Mouse (Mus musculus): ENCODE measurements around the gene Ercc6l2. TPM values are rescaled to one million over a fixed set of nuclear protein-coding genes. Genes with fewer than 3 reads are reported as not detected.
"Not testable (repeated sequence)": the region's sequence is repeated elsewhere in the genome, so short reads cannot be mapped to it uniquely, and the experiment has no call there.

Gene Ercc6l2
- total RNA-seq, 1 experiment from 2014 or later = 54.0 TPM

- ATAC-seq (replicated peaks in 1 of 2; ENCODE audit: insufficient read depth in 1 of 2, low FRiP score in 2 of 2, low TSS enrichment in 1 of 2, low read depth in 1 of 2, poor library complexity in 2 of 2, severe bottlenecking in 2 of 2) = peak; percentile 12 to 56; a peak in 1 of 4 replicates
These were observed 102.2 kb downstream of the Ercc6l2 start for GRCm38 (mm10) chr13:63917198-63917767.

DNA sequence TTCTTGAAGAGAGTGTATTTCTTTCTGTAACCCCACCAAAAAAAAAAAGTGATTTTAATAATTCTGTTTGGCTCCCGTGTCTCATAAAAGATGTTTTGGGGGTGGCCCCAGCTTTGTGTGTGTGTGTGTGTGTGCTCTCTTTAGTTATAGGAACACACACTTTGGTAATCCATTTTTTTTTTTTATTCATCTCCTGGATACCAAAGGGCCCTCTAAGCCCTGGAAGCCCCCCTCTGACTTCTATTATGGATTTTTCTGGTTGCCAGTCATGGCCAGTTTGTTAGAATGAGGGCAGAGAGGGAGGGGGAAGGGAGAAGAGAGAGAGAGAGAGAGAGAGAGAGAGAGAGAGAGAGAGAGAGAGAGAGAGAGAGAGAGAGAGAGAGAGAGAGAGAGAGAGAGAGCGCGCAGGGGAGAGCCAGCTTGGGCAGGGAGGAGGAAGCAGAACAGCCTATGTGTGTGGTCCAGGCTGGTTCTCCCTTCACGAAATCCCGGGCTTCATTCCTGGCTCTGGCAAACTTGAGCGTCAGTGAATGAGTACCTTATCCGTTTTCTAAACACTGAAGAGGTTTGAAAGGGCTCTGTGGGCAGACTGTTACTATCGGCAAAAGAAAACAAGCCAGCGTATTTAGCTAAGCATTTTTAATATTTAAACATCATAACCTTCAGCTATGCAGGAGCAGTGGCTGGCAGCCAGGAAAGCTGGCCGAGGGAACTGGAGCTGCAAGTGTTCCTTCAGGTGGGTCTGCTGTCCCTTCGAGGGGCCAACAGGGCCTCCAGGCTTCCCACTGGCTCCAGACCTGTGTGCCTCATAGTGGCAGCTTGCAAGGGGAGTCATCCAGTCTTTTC, 103.0 kb downstream of the Ercc6l2 start:
- ATAC-seq (replicated peaks in 1 of 2; ENCODE audit: insufficient read depth in 1 of 2, low FRiP score in 2 of 2, low TSS enrichment in 1 of 2, low read depth in 1 of 2, poor library complexity in 2 of 2, severe bottlenecking in 2 of 2) = no peak

DNA sequence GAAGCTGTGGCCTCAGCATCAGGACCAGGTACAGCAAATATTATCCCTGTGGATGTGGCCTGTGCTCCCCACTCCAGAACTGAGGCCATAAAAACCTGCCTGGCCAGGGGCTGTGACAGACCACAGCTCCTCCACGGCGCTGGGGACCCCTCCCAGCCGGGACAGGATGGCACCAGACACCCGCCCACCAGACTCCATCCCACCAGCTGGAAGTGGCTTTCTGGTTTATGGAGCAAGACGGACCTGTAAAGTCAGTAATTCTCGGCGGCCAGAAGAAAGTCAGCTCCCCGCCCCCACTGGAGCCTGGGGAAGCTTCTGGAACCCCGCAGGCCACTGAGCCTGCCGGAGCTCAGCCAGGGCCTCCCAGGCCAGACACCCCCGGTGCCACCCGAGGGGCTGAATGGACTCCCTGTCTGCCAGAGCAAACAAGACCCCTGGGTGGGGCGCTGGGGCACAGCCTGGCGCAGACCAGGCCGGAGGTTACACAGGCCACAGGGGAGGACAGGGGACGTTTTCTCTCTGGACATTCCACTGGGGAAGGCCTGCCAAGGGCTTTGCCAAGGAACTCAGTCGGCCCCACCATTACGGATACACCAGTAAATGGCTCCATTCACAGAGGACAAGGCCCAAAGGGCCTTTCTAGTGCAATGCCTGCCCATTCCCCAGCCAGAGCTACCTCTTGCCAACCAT, 103.8 kb downstream of the Ercc6l2 start:
- no peak for ATAC-seq (replicated peaks in 1 of 2; ENCODE audit: insufficient read depth in 1 of 2, low FRiP score in 2 of 2, low TSS enrichment in 1 of 2, low read depth in 1 of 2, poor library complexity in 2 of 2, severe bottlenecking in 2 of 2)

GRCm38 (mm10) chr13:63924036-63924435, 109.0 kb downstream of the Ercc6l2 start:
- ATAC-seq (replicated peaks in 1 of 2; ENCODE audit: insufficient read depth in 1 of 2, low FRiP score in 2 of 2, low TSS enrichment in 1 of 2, low read depth in 1 of 2, poor library complexity in 2 of 2, severe bottlenecking in 2 of 2) = not testable (repeated sequence)

DNA sequence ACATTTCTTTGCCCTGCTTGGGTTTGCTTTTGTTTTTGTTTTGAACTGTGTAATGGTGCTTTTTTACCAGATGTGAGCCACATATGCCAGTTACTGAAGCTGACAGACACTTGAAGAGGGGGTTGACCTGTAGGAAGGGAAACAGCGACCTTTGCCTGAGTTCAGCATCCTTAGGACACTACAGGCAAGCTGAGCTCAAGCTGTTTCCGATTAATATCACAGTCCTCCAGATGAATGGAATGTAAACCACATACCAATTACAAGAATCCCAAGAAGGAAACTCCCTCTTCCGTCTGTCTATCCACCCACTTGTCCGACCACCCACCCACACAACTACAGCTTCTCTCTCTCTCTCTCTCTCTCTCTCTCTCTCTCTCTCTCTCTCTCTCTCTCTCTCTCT, 112.3 kb downstream of the Ercc6l2 start:
- no peak for ATAC-seq (replicated peaks in 1 of 2; ENCODE audit: insufficient read depth in 1 of 2, low FRiP score in 2 of 2, low TSS enrichment in 1 of 2, low read depth in 1 of 2, poor library complexity in 2 of 2, severe bottlenecking in 2 of 2)

- ATAC-seq (replicated peaks in 1 of 2; ENCODE audit: insufficient read depth in 1 of 2, low FRiP score in 2 of 2, low TSS enrichment in 1 of 2, low read depth in 1 of 2, poor library complexity in 2 of 2, severe bottlenecking in 2 of 2) = no peak; a peak in 1 of 4 replicates
These were observed 114.3 kb downstream of the Ercc6l2 start for GRCm38 (mm10) chr13:63929351-63929750.

DNA sequence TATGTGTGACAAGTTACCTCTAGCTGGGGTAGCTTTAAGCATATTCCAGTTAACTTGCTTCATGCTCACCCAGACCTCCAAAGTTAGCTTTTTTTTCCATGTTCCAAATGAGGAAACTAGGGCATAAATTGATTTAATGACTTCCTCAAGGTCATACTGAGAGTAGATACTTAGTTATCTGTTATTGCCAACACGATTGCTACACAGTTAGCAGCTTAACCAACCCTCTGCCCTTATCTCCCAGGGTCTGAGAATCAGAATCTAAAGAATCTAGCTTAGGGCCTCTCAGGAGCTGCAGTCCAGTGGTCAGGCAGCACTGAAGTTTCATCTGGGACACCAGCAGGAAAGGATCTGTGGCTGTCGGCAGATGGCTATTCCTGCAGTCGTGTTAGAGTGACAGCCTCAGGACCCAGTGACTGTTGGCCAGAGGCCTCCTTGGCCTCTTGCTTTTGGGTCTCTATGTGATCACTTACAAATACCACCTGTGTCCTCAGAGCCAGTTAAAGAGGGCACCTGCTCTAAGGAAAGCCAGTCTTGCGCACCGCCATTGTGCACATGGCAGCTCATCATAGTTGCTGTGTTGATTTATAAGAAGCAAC, 115.0 kb downstream of the Ercc6l2 start:
- ATAC-seq (replicated peaks in 1 of 2; ENCODE audit: insufficient read depth in 1 of 2, low FRiP score in 2 of 2, low TSS enrichment in 1 of 2, low read depth in 1 of 2, poor library complexity in 2 of 2, severe bottlenecking in 2 of 2) = no peak

DNA sequence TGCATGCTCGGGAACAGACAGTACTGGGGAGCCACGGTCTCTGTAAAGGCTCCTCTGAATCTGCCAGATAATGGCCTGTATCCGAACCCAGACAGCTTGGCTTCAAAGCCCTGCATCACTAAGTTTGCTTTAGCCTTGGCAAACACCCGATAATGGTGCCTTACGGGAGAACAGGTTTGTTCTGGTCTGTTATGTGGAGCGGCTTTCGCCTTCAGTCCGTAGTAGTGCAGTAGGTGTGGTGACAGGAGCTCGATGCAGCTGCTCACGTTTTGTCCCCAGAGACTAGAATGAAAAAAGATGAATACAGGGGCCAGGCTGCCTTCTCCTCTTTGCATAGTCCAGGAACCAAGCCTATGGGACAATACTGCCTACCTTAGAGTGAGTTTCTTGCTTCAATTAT, 115.5 kb downstream of the Ercc6l2 start:
- no peak for ATAC-seq (replicated peaks in 1 of 2; ENCODE audit: insufficient read depth in 1 of 2, low FRiP score in 2 of 2, low TSS enrichment in 1 of 2, low read depth in 1 of 2, poor library complexity in 2 of 2, severe bottlenecking in 2 of 2)

DNA sequence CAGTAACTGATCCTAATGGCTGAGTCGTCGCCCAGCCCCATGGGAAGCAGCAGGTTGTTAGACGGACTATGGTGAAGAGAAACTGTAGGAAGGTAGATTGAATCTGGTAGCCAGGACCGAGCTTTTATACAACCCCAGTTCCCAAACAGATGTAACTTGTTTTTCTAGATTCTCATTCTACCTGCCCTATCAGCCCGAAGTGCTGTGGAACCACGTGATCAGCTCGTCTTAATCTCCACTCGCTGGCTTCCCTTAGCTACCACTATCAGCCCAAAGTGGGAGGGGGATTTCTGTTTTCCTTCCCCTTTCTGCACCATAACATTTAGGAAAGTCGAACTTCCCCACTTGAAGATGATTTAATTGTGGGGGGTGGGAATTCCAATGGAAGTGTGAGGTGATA, 121.3 kb downstream of the Ercc6l2 start:
- no peak for ATAC-seq (replicated peaks in 1 of 2; ENCODE audit: insufficient read depth in 1 of 2, low FRiP score in 2 of 2, low TSS enrichment in 1 of 2, low read depth in 1 of 2, poor library complexity in 2 of 2, severe bottlenecking in 2 of 2)

- ATAC-seq (replicated peaks in 1 of 2; ENCODE audit: insufficient read depth in 1 of 2, low FRiP score in 2 of 2, low TSS enrichment in 1 of 2, low read depth in 1 of 2, poor library complexity in 2 of 2, severe bottlenecking in 2 of 2) = no peak
These were observed 125.2 kb downstream of the Ercc6l2 start for GRCm38 (mm10) chr13:63940257-63940656.

DNA sequence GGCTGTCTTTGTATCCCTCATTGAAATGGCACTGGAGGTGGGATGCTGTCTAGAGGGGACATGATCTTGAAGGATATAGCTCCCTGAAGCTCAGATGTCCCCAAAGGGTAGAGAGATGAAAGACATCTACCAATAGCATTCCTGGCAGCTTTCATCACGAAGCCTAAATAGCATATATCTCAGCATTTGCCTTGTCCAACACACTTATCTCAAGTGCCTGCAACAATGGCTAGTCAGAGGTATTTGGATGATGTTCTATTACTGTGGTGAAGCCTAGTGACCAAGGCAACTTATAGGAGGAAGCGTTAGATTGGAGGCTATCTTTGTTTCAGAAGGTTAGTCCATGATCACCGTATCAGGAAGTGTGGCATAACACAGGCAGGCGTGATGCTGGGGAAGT, 126.1 kb downstream of the Ercc6l2 start:
- no peak for ATAC-seq (replicated peaks in 1 of 2; ENCODE audit: insufficient read depth in 1 of 2, low FRiP score in 2 of 2, low TSS enrichment in 1 of 2, low read depth in 1 of 2, poor library complexity in 2 of 2, severe bottlenecking in 2 of 2)

DNA sequence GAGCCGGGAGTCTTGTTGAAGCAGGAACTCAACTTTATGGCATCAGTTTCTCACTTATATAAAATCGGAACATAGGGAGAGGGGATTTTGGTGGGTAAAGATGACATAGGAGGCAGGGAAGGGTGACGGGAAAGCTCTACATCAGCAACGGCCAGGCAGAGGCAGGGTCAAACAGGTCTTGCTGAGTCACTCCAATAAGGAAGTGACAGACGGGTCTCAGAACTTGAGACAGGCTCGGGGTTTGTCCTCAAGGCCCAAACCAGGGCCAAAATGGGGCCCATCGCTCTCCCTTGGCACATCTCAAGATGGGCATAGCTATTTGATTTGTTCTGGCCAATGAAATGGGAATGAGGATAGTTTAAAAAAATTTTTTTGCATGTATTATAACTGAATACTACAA, 128.6 kb downstream of the Ercc6l2 start:
- no peak; a peak in 1 of 4 replicates for ATAC-seq (replicated peaks in 1 of 2; ENCODE audit: insufficient read depth in 1 of 2, low FRiP score in 2 of 2, low TSS enrichment in 1 of 2, low read depth in 1 of 2, poor library complexity in 2 of 2, severe bottlenecking in 2 of 2)

- peak; percentile 17 to 60; a peak in 2 of 4 replicates for ATAC-seq (replicated peaks in 1 of 2; ENCODE audit: insufficient read depth in 1 of 2, low FRiP score in 2 of 2, low TSS enrichment in 1 of 2, low read depth in 1 of 2, poor library complexity in 2 of 2, severe bottlenecking in 2 of 2)
These were observed 129.4 kb downstream of the Ercc6l2 start for GRCm38 (mm10) chr13:63944344-63945021.

Other genes starting within 250 kb of the Ercc6l2 start
- gene Ptch1, start 241.6 kb upstream of the Ercc6l2 start, total RNA-seq (2017) = 10.2 and 13.2 TPM in 2 replicates

Measured in hematopoietic stem cell, adult 5-6 weeks (primary cell).